Mouse (Mus musculus) heart, embryonic 15.5 days (tissue): Measurements from ENCODE around the gene Mrpl2. TPM values are rescaled to one million over a fixed set of nuclear protein-coding genes. Genes with fewer than 3 reads are reported as not detected.

Experiments used
- ATAC-seq: fragments of 200-750 bp; cut with Nextera tagmentation; replicated peaks from 2 replicates; pipeline ENCODE4 v1.8.0; 2017; ENCODE audit warnings: low read depth, moderate TSS enrichment; ENCODE audit not compliant: insufficient number of reproducible peaks, insufficient read depth, low FRiP score
- H3K27ac ChIP-seq: fragments of 300-500 bp; sonication (generic); 2 replicates; pipeline ENCODE4 v1.5.1; 2015; ENCODE audit warnings: mild to moderate bottlenecking, inconsistent platforms
- H3K27me3 ChIP-seq: fragments of 300-500 bp; sonication (generic); 2 replicates; pipeline ENCODE4 v1.6.1; 2015; ENCODE audit warnings: inconsistent platforms
- H3K36me3 ChIP-seq: fragments of 300-500 bp; sonication (generic); 2 replicates; pipeline ENCODE4 v1.6.1; 2015; ENCODE audit warnings: mild to moderate bottlenecking, inconsistent platforms
- H3K4me1 ChIP-seq: fragments of 300-500 bp; sonication (generic); replicated peaks from 2 replicates; pipeline ENCODE4 v1.6.1; 2015; ENCODE audit warnings: inconsistent platforms
- H3K4me2 ChIP-seq: fragments of 300-500 bp; sonication (generic); 2 replicates; pipeline ENCODE4 v1.6.1; 2015; ENCODE audit warnings: inconsistent platforms, mild to moderate bottlenecking, moderate library complexity
- H3K4me3 ChIP-seq: fragments of 300-500 bp; sonication (generic); 2 replicates; pipeline ENCODE4 v1.5.1; 2015; ENCODE audit warnings: mild to moderate bottlenecking, inconsistent platforms
- H3K9ac ChIP-seq: fragments of 300-500 bp; sonication (generic); 2 replicates; pipeline ENCODE4 v1.6.1; 2015; ENCODE audit warnings: mild to moderate bottlenecking, inconsistent platforms
- H3K9me3 ChIP-seq: fragments of 300-500 bp; sonication (generic); replicated peaks from 2 replicates; pipeline ENCODE4 v1.6.1; 2016; ENCODE audit warnings: inconsistent platforms
- WGBS: fragments of 180-500 bp; shearing (Covaris S2); methylation state at CpG from one replicate; pipeline ENCODE4 v1.1.7; 2015; ENCODE audit warnings: mixed read lengths; 5-methylcytosine and 5-hydroxymethylcytosine counted together
- polyA plus RNA-seq: library from polyadenylated mRNA; unstranded; fragments of >200 nt; fragmentation: Nextera tagmentation; extraction: Ambion mirVana; gene quantifications from 2 replicates; pipeline ENCODE4 v1.2.1, GENCODE M21; 2015

Mrpl2 gene
- polyA plus RNA-seq, 1 experiment from 2014 or later = 94.3 TPM

GRCm38 (mm10) chr17:46627409-46627808 is 18.6 kb upstream of the Mrpl2 start:
- H3K4me1 ChIP-seq = peaks cover 57% of the 10 kb centered on the region
- no peaks in the 10 kb centered on the region for H3K9me3 ChIP-seq
- H3K4me2 ChIP-seq = peak overlapping the region; percentile 73
- no peaks in the 10 kb centered on the region for H3K27me3 ChIP-seq
- 0 out of 2 replicates have a peak overlapping the region, but pooled peaks have one; percentile 17 for H3K9ac ChIP-seq
- H3K27ac ChIP-seq = peak overlapping the region; percentile 96
- H3K36me3 ChIP-seq = peaks cover 11% of the 10 kb centered on the region; the same call in 1 of the 2 replicates
- 51% methylated on average over 6 of the region's 6 CpGs for WGBS
- no peak for ATAC-seq
- H3K4me3 ChIP-seq = peak overlapping the region; percentile 93

GRCm38 (mm10) chr17:46628471-46628790 is 17.6 kb upstream of the Mrpl2 start:
- no peaks in the 10 kb centered on the region for H3K27me3 ChIP-seq
- peaks cover 49% of the 10 kb centered on the region for H3K4me1 ChIP-seq
- no peaks in the 10 kb centered on the region for H3K9me3 ChIP-seq
- ATAC-seq = 0 out of 2 replicates have a peak, but pooled peaks have one; percentile 7
- H3K36me3 ChIP-seq = peaks cover 14% of the 10 kb centered on the region; the same call in 1 of the 2 replicates
- peak overlapping the region; percentile 96 for H3K27ac ChIP-seq
- H3K4me3 ChIP-seq = peak overlapping the region; percentile 93
- 1% methylated on average over 13 of the region's 13 CpGs for WGBS
- peak overlapping the region; percentile 98 for H3K9ac ChIP-seq
- H3K4me2 ChIP-seq = peak overlapping the region; percentile 73

- peaks cover 14% of the 10 kb centered on the region for H3K36me3 ChIP-seq
- H3K9ac ChIP-seq = peak within 1 kb of the TSS; percentile 98
- H3K4me3 ChIP-seq = peak within 1 kb of the TSS; percentile 93
- H3K27ac ChIP-seq = peak within 1 kb of the TSS; percentile 96
- WGBS = under 1% methylated on average over 82 of the region's 90 CpGs
- no peaks in the 10 kb centered on the region for H3K9me3 ChIP-seq
- peaks cover 43% of the 10 kb centered on the region for H3K4me1 ChIP-seq
- peak within 1 kb of the TSS; percentile 73 for H3K4me2 ChIP-seq
- ATAC-seq = peak; percentile 71
- no peaks in the 10 kb centered on the region for H3K27me3 ChIP-seq
Observed at GRCm38 (mm10) chr17:46628791-46629684, 17.0 kb upstream of the Mrpl2 start, which contains the start of gene Ptk7. TSS of gene Ptk7 (minus strand) at chr17:46629504.

- ATAC-seq = peak; percentile 56
- peak overlapping the region; percentile 96 for H3K27ac ChIP-seq
- 10% methylated on average over 12 of the region's 12 CpGs for WGBS
- H3K27me3 ChIP-seq = no peaks in the 10 kb centered on the region
- peaks cover 14% of the 10 kb centered on the region for H3K36me3 ChIP-seq
- peak overlapping the region; percentile 93 for H3K4me3 ChIP-seq
- H3K9ac ChIP-seq = peak overlapping the region; percentile 98
- H3K4me1 ChIP-seq = peaks cover 34% of the 10 kb centered on the region
- H3K4me2 ChIP-seq = peak overlapping the region; percentile 73
- H3K9me3 ChIP-seq = no peaks in the 10 kb centered on the region
Observed at GRCm38 (mm10) chr17:46629685-46630441, 16.2 kb upstream of the Mrpl2 start.

- Histone ChIP-seq H3K9ac (no peak overlapping the region), H3K4me3 (no peak overlapping the region; the same call in 1 of the 2 replicates), H3K4me2 (peak overlapping the region; percentile 50), H3K27me3 (no peaks in the 10 kb centered on the region), H3K4me1 (peaks cover 8% of the 10 kb centered on the region), H3K27ac (0 out of 2 replicates have a peak overlapping the region, but pooled peaks have one; percentile 2), H3K36me3 (peaks cover 32% of the 10 kb centered on the region), H3K9me3 (no peaks in the 10 kb centered on the region)
- WGBS = 18% methylated on average over 15 of the region's 15 CpGs
- no peak for ATAC-seq
Observed at GRCm38 (mm10) chr17:46636831-46637523, 9.1 kb upstream of the Mrpl2 start.

GRCm38 (mm10) chr17:46639929-46640328 is 6.1 kb upstream of the Mrpl2 start:
- Histone ChIP-seq H3K4me3 (no peak overlapping the region), H3K36me3 (peaks cover 31% of the 10 kb centered on the region), H3K4me1 (peaks cover 17% of the 10 kb centered on the region), H3K27ac (no peak overlapping the region), H3K27me3 (no peaks in the 10 kb centered on the region), H3K9me3 (no peaks in the 10 kb centered on the region), H3K9ac (no peak overlapping the region), H3K4me2 (no peak overlapping the region)
- WGBS = 83% methylated on average over 7 of the region's 9 CpGs
- no peak for ATAC-seq

GRCm38 (mm10) chr17:46642060-46642459 is 4.0 kb upstream of the Mrpl2 start:
- Histone ChIP-seq H3K27me3 (no peaks in the 10 kb centered on the region), H3K27ac (no peak overlapping the region), H3K36me3 (peaks cover 31% of the 10 kb centered on the region), H3K4me3 (no peak overlapping the region), H3K4me2 (no peak overlapping the region), H3K9me3 (no peaks in the 10 kb centered on the region), H3K9ac (no peak overlapping the region), H3K4me1 (peaks cover 22% of the 10 kb centered on the region)
- 90% methylated on average over 17 of the region's 17 CpGs for WGBS
- ATAC-seq = no peak

GRCm38 (mm10) chr17:46644152-46644805 is 1.8 kb upstream of the Mrpl2 start:
- H3K4me1 ChIP-seq = peaks cover 23% of the 10 kb centered on the region
- 88% methylated on average over 12 of the region's 12 CpGs for WGBS
- H3K27ac ChIP-seq = no peak overlapping the region
- peaks cover 38% of the 10 kb centered on the region for H3K36me3 ChIP-seq
- peak overlapping the region; percentile 80 for H3K4me2 ChIP-seq
- 0 out of 2 replicates have a peak overlapping the region, but pooled peaks have one; percentile 72 for H3K9ac ChIP-seq
- peak overlapping the region; percentile 79 for H3K4me3 ChIP-seq
- H3K27me3 ChIP-seq = no peaks in the 10 kb centered on the region
- H3K9me3 ChIP-seq = no peaks in the 10 kb centered on the region
- ATAC-seq = no peak

- no peak for ATAC-seq
Observed at GRCm38 (mm10) chr17:46644916-46645475, 1.0 kb upstream of the Mrpl2 start.

GRCm38 (mm10) chr17:46646322-46646662 is 263 bp downstream of the Mrpl2 start:
- under 1% methylated on average over 19 of the region's 19 CpGs for WGBS
- no peaks in the 10 kb centered on the region for H3K9me3 ChIP-seq
- no peak; the same call in none of the 2 replicates for ATAC-seq
- H3K27me3 ChIP-seq = no peaks in the 10 kb centered on the region
- H3K4me2 ChIP-seq = peak overlapping the region; percentile 69
- H3K27ac ChIP-seq = peak overlapping the region; percentile 86
- peaks cover 35% of the 10 kb centered on the region for H3K4me1 ChIP-seq
- H3K9ac ChIP-seq = peak overlapping the region; percentile 83
- H3K36me3 ChIP-seq = peaks cover 18% of the 10 kb centered on the region; the same call in 1 of the 2 replicates
- peak overlapping the region; percentile 79 for H3K4me3 ChIP-seq

More at GRCm38 (mm10) chr17:46644916-46645475, 1.0 kb upstream of the Mrpl2 start:
- H3K4me2 ChIP-seq = peak overlapping the region; percentile 80
- 7% methylated on average over 11 of the region's 11 CpGs for WGBS
- peak overlapping the region; percentile 79 for H3K4me3 ChIP-seq
- H3K36me3 ChIP-seq = peaks cover 31% of the 10 kb centered on the region
- H3K9me3 ChIP-seq = no peaks in the 10 kb centered on the region
- H3K9ac ChIP-seq = peak overlapping the region; percentile 72
- peak overlapping the region; percentile 77 for H3K27ac ChIP-seq
- H3K27me3 ChIP-seq = no peaks in the 10 kb centered on the region
- H3K4me1 ChIP-seq = peaks cover 29% of the 10 kb centered on the region
